Mouse (Mus musculus): ENCODE measurements around the gene Rapgef2.
"Not testable (repeated sequence)": the region's sequence is repeated elsewhere in the genome, so short reads cannot be mapped to it uniquely, and the experiment has no call there.

Rapgef2 gene

DNA sequence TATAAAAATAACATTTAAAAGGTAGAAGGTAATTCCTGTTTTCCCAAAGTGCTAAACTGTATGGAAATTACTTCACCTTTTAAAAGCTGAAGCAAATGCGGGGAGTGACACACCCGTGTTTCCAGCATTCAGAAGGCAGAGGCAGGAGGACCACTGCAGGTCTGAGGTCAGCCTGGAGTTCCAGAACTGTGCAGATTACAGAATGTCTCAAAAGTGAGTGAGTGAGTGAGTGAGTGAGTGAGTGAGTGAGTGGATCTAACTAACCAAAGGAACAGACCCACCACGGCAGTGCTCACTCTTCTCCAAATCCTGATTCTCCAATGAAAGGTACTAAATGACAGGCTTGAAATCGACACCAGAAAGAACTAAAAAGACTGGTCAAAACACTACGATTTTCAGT is 82.5 kb downstream of the Rapgef2 start:
- no peak for DNase-seq (ENCODE audit: low read depth, low spot score)

DNA sequence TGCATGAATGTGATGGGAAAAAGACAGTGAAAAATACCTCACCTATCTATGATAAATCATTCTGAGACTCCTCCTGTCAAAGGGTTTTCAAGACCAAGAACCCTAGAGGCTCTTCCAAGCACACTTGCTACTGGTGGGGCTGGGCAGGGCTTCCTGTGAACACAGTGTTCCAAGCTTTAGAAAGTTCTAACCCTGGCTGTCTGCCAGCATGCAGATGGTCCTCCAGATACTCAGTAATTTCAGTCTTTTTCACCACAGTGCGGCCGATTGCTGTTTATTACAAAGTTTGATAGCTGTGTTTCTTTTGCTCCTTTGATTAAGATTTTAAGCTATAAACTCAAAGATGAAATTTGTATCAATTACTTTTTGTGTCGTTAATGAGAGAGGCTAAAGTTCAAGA is 83.1 kb downstream of the Rapgef2 start:
- no peak for DNase-seq (ENCODE audit: low read depth, low spot score)

DNA sequence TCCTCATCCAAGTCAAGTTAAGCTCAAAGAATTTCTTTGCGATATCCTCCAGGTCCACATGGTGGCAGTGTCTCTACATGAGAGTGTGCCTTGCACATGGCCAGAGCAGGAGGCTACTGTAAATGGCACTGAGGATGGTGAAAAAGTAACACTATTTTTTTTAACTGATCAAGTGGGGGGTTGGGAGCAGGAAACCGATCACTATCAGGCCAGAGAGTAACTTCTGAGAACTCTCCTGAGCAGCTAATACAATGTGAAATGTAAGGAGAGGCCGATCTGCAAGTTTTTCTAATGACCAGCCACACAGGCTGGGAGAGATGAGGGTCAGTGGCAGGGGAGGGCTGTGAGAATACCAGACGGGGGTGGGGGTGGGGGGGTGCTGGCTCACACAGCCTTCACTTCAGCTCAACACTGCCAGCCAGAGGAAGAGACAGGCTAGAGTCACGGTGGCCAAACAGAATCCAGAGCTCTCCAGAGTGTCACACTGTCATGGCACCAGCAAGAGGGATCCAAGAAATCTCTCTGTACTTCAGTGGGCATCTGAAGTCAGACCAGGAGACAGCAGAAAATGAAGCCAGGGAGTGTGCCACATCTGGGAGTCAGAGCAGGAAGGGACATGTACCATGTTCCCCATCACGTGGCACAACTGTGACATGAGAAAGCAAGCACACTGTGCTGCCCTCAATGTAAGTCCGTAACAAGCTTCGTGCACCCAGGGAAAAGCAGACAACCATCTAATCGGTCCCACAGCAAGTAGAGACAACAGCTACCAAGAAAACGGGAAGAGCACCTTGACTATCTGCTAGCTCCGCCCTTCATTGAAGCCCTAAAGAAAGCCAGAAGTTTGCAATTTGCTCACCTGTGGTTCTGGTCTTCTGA is 83.8 kb downstream of the Rapgef2 start:
- DNase-seq (ENCODE audit: low read depth, low spot score), result no peak

DNA sequence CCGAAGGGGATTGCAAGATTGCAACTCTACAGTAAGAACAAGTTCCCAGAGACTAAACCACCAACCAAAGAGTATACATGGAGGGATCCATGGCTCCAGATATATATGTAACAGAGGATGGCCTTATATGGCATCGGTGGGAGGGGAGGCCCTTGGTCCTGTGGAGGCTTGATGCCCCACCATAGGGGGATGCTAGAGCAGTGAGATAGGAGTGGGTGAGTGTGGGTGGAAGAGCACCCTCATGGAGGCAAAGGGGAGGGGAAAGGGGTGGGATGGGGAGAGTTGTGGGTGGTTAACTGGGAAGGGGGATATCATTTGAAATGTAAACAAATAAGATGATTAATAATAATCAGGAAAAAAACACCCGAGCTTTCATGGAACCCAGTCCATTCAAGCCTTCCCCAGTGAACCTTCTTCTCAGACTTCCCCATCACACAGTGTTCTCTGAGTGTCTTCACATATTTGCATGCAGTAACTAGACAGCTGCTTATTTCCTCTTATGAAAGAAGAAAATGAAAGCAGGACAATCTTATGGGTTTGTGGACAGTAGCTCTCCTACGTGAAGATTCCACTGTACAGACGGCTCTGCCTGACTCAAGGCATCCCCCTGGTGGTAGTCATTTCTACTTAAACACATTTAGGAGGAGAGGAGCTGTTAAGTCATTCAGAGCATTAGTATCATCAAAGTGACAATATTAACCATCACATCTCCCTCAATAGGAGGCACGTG is 89.4 kb downstream of the Rapgef2 start:
- DNase-seq (ENCODE audit: low read depth, low spot score), result no peak

DNA sequence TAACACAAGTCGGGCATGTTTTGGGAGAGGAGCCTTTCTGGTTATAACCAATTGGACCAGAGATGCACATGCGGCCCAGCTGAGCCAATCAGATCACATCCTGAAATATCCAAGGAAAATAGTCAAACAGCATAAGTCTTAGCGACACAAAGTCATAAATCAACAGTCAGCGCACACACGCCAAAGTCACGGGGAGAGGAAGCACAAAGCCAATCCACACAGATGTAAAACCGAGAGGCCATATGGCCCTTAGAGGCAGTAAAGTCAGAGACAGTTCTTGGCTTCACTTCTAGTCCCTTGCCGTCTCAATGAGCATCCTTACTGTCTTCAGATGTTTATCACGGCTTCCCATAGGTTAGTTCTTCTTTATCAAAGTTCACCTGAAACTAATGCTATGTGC is 91.0 kb downstream of the Rapgef2 start:
- no peak for DNase-seq (ENCODE audit: low read depth, low spot score)

DNA sequence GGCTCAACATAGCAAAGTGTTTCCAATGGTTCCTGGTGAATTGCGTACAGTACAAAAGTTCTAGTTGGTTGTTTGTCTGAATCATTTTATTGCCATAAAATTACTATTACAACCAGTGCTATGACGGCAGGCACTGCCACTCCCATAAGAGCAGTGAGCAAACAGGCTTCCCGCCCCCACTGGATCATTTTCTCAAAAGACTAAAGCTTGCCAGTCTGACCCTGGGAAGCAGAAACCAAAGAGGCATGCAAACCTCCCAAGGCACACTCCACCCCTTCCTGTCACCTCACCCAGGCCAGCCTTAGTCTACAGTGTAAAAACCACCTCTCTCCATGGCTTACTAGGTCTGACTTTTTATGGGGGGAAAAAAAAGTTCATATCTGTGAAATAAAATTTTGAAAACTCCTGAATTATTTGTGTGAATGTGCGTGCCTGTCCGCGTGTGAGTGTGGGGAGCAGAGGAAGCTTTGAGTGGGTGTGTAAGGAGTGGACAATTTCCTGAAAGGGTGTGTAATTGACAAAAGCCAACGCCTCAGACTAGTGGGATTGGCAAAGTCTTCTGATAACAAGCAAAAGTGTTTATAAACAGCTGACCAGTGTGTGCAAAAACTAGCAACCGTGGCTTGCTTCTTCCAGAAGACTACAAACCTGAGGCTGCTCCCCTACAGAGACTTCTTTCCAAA is 92.1 kb downstream of the Rapgef2 start:
- DNase-seq (ENCODE audit: low read depth, low spot score), result no peak

DNA sequence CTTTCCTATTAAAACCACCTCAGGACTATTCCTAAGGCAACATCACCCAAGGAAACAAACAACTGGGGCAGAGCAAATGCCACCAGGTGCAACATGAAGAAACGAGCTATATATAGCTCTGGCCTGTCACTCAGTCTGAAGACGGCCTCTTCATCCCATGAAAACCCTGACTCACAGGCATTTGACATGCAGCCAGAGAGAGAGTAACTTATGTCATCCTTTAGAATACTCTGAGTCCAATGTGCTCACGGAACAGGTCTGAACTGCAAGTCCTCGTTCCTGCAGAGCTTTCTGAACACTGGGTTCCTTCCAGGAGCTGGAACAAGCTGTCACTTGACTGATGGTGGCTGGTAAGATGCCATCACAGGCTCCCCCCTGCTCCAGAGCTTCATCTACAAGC is 93.3 kb downstream of the Rapgef2 start:
- DNase-seq (ENCODE audit: low read depth, low spot score), result no peak

DNA sequence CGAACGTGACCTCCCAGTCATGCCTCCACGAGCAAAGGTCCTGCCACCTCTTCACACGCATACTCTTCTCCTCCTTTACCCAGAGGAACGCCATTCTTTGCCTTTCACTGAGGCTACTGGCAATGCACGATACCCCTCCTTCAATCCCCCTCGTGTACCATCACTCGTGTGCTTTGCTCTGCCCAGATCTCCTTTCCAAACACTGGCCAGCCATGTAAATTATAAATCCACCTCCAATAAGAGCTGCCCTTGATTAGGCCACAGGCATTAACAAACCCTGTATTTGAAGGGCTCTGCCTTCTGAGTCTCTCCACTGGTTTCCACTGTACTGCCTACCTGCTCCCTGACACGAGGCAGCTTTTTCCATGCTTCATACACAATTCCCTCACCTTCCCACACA is 94.3 kb downstream of the Rapgef2 start:
- DNase-seq (ENCODE audit: low read depth, low spot score), result no peak

DNA sequence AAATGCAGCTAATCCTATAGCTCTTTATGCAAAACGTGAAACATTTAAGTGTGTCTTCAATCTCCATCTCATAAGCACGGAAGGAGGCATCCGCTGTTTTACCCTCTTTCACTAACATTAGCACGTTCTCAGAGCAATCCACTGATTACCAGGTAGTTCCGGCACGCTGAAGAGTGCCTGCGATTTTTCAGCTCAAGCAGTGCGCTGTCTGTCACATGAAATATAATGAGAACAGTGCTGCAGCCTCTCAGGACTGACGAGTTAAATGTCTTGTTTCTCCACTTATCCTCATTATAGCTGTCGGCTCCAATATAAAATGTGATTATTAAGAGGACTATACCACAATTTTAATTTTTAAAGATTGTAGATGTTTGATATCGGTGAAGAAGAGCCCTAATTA is 94.8 kb downstream of the Rapgef2 start:
- DNase-seq (ENCODE audit: low read depth, low spot score), result no peak

DNA sequence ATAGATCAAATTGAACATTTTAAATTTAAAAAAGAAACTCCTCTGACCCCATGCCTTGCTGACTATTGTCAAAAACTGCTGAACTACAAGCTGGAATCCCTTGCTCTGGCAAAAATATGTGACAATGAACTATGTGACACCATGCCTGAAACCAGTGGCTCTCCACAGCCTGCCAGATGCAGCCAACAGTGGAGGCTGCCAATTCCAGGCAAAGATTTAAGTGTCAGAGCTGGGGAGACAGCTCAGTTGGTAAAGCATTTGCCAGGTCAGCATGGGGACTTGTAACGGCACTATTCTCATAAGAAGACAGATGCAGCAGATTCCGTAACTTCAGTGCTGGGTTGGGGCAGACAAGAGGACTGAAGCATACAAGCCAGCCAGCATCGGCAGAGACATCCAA is 95.9 kb downstream of the Rapgef2 start:
- no peak for DNase-seq (ENCODE audit: low read depth, low spot score)

DNA sequence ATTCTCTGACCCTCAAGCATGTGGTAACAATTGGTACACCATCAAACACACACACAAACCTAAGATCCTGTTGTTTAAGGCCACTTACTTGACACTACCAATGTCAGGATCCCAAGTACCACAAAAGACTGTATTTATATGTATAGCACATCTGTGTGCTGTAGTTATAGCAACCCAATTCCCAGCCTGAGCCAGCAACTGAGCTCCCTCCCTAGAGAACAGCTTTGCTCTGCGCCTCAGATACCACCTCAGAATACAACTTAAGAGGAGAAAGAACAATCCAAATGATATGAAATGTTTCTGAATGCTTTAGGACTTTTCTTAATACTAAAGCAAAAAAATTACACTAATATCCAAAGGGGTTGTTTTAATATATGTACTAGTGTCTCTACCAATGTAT is 98.4 kb downstream of the Rapgef2 start:
- DNase-seq (ENCODE audit: low read depth, low spot score), result no peak

DNA sequence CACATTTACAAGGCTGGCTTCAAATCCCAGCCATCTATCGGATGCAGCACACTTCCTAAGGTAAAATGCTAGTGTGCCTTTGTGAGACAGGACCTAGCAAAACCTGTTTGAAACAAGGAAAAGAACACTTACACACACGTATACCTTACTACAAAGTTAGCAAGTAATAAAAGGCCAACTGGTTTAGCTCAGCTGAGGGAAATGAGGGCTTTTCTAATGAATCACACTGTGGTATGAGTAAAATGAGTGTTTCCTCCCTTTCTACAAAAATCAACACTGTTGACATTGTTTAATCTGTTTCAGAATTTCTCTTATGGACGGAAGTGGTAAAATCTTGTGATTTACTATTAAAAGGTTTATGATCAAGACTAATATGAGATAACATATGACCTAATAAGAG is 104.0 kb downstream of the Rapgef2 start:
- no peak for DNase-seq (ENCODE audit: low read depth, low spot score)

DNA sequence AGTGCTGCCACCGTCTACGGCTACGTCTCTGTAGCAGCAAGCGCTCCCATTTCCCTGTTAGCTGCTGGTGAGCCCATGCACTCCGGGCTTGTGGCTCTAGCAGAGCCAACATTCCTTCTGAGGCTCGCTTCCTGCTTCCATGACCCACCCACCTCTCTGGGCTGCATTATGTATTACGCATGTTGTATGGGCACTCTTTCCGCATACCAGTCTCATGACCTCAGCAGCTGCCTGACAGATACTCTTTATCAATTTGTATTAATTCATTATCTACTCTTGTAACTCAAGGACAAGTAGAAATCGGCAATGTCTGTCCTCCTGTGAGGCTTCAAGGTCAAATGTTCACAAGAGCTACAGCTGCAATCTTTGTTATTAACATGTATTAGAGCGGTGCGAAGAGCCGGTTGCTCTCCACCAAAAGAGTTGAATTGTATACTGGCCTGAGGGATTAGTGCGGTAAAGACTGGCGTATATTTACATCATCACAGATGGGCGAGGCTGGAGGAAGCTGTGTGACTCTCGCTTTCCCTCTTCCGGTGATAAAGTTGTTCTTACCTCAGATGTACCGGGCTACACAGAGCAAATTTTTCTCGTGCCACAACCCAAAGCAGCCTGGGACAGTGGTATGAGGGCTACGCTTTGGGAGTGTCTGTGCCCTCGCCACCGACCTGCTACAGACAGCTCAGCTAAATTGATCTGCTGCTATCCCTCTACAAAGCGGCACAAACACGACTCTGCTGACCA is 104.9 kb downstream of the Rapgef2 start:
- no peak for DNase-seq (ENCODE audit: low read depth, low spot score)

DNA sequence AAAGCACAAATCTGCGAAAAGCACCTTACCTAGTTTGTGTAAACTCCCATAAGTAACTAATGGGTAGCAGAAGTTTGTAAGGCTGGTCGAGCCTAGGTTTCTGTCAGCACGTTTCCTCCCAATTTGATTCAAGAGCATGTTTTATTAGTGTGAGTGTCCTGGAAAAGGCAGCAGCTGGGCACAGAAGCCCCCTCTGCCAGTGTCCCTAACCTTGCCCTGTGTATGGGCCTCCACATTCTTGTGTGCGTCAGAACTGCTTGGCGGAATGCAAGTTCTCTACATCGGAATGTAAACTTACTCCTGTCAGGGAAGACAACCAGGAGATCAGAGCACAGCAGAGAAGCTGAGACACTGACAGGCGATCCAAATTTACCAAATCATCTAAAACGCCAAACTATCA is 106.2 kb downstream of the Rapgef2 start:
- no peak for DNase-seq (ENCODE audit: low read depth, low spot score)

DNA sequence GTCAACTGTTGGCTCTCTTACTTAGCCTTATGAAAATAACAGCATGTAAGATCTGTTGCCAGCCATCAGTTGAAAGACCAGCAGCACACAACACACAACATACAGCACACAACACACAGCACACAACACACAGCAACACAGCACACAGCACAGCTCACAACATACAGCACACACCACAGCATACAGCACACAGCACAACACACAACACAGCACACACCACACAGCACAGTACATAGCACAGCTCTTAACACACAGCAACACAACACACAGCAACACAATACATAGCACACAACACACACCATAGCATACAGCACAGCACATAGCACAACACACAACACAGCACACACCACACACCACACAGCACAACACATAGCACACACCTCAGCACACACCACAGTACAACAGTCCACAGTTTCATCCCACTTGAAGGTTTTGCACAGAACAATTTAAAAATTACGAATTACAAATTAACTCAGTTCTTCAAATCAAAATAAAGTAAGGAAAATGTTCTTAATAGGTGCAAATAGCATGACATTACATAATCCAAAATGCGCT is 106.7 kb downstream of the Rapgef2 start:
- no peak for DNase-seq (ENCODE audit: low read depth, low spot score)

DNA sequence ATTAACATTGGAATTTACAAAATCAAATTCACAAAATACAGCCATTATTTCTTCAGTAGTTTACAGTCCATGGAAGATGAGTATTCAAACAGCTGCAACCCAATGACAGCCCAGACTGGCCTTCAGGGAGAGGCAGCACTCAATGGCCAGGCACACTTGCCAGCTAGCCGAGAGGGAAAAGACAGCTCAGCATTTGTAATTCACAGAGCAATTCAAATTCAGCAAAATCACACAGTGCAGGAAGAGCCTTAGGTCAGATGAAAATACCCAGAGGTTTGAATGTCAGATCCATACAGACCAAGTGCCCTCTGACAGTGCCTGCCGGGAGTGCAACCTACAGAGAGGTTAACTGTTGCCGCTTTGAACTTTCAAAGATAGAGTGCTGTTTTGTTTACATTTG is 107.6 kb downstream of the Rapgef2 start:
- DNase-seq (ENCODE audit: low read depth, low spot score), result no peak

DNA sequence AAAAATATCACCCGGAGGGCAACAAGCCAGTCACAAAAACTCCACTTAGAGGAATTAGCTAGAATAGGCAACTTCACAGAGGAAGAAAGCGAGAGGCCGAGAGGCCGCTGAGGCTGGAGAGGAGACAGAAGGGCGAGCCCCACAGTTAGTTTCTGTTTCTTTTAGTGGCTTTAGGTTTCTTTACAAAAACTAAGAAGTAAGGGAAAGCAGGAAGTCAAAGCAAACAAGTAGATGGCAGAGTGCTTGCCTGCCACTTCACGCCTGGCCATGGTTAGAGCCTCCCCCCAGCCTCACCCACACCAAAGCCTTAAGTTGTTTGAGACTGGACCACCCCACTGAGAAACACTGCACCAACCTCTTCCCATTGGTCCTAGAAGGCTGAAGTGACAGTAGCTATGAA is 108.2 kb downstream of the Rapgef2 start:
- no peak for DNase-seq (ENCODE audit: low read depth, low spot score)

DNA sequence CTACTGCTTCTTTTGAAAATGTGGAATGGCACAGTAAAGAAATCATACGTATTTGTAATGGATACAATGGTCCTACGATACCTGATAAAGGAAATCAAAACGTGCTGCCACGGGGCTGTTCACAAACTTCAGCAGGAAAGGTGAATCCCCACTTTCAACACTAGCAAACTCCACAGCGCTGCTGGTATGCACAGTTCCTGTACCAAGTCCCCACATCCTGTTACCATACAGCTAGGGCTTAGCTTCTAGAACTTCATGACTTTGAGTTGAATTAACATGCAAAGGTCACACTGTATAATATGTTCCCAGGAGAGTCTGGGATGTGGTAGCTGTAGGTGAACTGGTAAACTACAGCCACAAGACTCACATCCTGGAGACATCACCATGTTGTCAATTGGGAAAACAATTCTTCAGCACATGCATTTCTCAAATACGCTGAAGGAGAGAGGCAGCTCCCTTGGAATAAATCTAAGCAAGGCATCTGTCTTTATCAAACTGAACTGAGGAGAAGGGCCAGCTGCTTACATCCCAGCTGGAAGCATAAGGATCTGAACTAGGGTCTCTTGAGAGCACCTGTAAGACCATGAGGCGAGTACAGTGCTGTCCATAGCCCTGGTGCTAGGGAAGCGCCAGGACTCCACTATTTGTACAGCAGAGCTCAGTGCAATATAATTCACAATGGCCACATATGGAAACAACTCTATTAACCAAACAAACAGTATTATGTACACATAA is 109.0 kb downstream of the Rapgef2 start:
- DNase-seq (ENCODE audit: low read depth, low spot score), result no peak

DNA sequence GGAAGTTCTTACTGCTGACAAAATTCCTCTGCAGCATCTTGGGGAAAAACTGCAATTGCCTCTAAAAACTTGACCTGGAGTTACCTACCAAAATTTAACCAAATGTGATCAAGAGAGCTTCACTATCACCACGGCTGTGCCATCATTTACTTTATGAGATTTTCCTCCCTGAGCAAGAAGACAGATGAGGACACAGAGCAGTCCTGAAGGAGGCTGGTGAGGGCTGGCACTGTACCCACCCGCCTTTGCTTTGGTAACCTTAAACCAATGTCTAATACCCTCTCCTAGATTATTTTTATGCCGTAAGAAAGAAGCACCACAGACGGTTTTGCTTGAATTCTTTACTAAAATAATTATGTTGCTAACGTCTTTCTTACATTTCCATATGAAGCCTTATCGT is 112.1 kb downstream of the Rapgef2 start:
- DNase-seq (ENCODE audit: low read depth, low spot score), result no peak

DNA sequence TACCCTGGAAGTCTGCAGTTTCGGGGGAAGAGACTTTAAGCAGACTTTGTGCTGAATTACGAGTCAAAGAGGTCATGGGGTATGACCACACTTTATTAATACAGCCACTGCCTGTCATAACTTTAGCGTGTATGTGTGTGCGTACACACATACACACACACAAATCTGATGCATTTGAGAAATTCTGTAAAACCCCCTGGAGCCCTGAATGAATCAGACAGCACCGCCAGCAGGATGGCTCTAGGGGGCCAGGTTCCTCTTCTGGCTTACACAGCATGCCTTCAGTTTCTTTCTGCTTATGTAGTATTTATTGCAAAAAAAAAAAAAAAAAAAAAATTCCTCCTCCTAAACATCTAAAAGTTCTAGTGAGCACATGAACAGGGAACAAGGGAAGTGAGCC is 113.0 kb downstream of the Rapgef2 start:
- DNase-seq (ENCODE audit: low read depth, low spot score), result no peak

DNA sequence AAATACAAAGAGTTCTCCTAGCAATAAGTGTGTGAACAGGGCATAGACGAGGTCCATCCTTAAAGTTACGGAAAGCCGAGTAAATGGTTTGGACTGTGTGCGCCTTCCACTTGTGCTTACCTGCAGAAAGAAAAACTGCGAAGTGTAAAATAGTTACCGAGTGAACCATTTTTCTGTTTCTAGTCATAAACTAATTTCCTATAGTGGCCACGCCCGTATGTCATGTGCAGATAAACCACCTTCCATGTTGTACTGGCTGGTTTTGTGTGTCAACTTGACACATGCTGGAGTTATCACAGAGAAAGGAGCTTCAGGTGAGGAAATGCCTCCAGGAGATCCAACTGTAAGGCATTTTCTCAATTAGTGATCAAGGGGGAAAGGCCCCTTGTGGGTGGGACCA is 115.2 kb downstream of the Rapgef2 start:
- not testable (repeated sequence) for DNase-seq (ENCODE audit: low read depth, low spot score)

Measured in c-Kit-negative CD71-positive TER-119-positive erythroid progenitor cells, embryonic 14.5 days (primary cell).